Mouse (Mus musculus): ENCODE measurements around the gene Syt1. TPM values are rescaled to one million over a fixed set of nuclear protein-coding genes. Genes with fewer than 3 reads are reported as not detected.

Syt1 gene
- polyA plus RNA-seq, 1 experiment from 2014 or later = 0.07 TPM

GRCm38 (mm10) chr10:108504128-108504870 lies 506.5 kb downstream of the Syt1 start:
- DNase-seq (no peak), ATAC-seq (no peak)
- no peak overlapping the region for H3K27ac ChIP-seq (ENCODE audit: low read depth)
- peak overlapping the region; percentile 53 for H3K4me2 ChIP-seq (ENCODE audit: low read depth, low read length)
- TF ChIP-seq CTCF (IDR thresholded peaks at IDR 0.05; ENCODE audit: low read depth) (no peak), EP300 (IDR thresholded peaks at IDR 0.05; ENCODE audit: low read depth) (no peak)
- H3K4me3 ChIP-seq (ENCODE audit: low read depth, low read length) = no peak overlapping the region
- H3K27me3 ChIP-seq (ENCODE audit: insufficient read depth, low read length) = no peaks in the 10 kb centered on the region
- no peaks in the 10 kb centered on the region for H3K9me3 ChIP-seq (ENCODE audit: low read length)
- no peak overlapping the region for H3K9ac ChIP-seq (replicated peaks)
- H3K36me3 ChIP-seq (replicated peaks; ENCODE audit: insufficient read depth, low read length) = no peaks in the 10 kb centered on the region
- WGBS (ENCODE audit: insufficient replicate concordance) = 69% methylated on average over 21 of the region's 21 CpGs
- H3K4me1 ChIP-seq (ENCODE audit: insufficient read depth) = peaks cover 3% of the 10 kb centered on the region; the same call in 1 of the 2 replicates

- Histone ChIP-seq H3K36me3 (replicated peaks; ENCODE audit: insufficient read depth, low read length) (no peaks in the 10 kb centered on the region), H3K27ac (ENCODE audit: low read depth) (no peak overlapping the region), H3K4me1 (ENCODE audit: insufficient read depth) (no peaks in the 10 kb centered on the region), H3K27me3 (ENCODE audit: insufficient read depth, low read length) (no peaks in the 10 kb centered on the region), H3K9ac (replicated peaks) (no peak overlapping the region), H3K4me2 (ENCODE audit: low read depth, low read length) (no peak overlapping the region), H3K9me3 (ENCODE audit: low read length) (peaks cover 7% of the 10 kb centered on the region; the same call in 1 of the 2 replicates), H3K4me3 (ENCODE audit: low read depth, low read length) (no peak overlapping the region)
- no peak for ATAC-seq
- no peak for DNase-seq
- WGBS (ENCODE audit: insufficient replicate concordance) = 35% methylated on average over 7 of the region's 7 CpGs
- no peak for TF ChIP-seq EP300 (IDR thresholded peaks at IDR 0.05; ENCODE audit: low read depth)
- no peak for TF ChIP-seq CTCF (IDR thresholded peaks at IDR 0.05; ENCODE audit: low read depth)
Measured at GRCm38 (mm10) chr10:108490231-108490630, 520.6 kb downstream of the Syt1 start.

GRCm38 (mm10) chr10:108483991-108484390 lies 526.8 kb downstream of the Syt1 start:
- Histone ChIP-seq H3K9me3 (ENCODE audit: low read length) (no peaks in the 10 kb centered on the region), H3K36me3 (replicated peaks; ENCODE audit: insufficient read depth, low read length) (no peaks in the 10 kb centered on the region), H3K9ac (replicated peaks) (no peak overlapping the region), H3K4me3 (ENCODE audit: low read depth, low read length) (no peak overlapping the region), H3K4me1 (ENCODE audit: insufficient read depth) (no peaks in the 10 kb centered on the region), H3K27me3 (ENCODE audit: insufficient read depth, low read length) (no peaks in the 10 kb centered on the region), H3K27ac (ENCODE audit: low read depth) (no peak overlapping the region), H3K4me2 (ENCODE audit: low read depth, low read length) (no peak overlapping the region)
- WGBS (ENCODE audit: insufficient replicate concordance) = 77% methylated on average over 10 of the region's 10 CpGs
- ATAC-seq (no peak), DNase-seq (no peak)
- no peak for TF ChIP-seq CTCF (IDR thresholded peaks at IDR 0.05; ENCODE audit: low read depth)
- TF ChIP-seq EP300 (IDR thresholded peaks at IDR 0.05; ENCODE audit: low read depth) = no peak

GRCm38 (mm10) chr10:108480146-108480850 lies 530.5 kb downstream of the Syt1 start:
- Histone ChIP-seq H3K27me3 (ENCODE audit: insufficient read depth, low read length) (no peaks in the 10 kb centered on the region), H3K9me3 (ENCODE audit: low read length) (no peaks in the 10 kb centered on the region), H3K9ac (replicated peaks) (no peak overlapping the region), H3K27ac (ENCODE audit: low read depth) (no peak overlapping the region), H3K4me1 (ENCODE audit: insufficient read depth) (no peaks in the 10 kb centered on the region), H3K4me2 (ENCODE audit: low read depth, low read length) (no peak overlapping the region), H3K4me3 (ENCODE audit: low read depth, low read length) (no peak overlapping the region), H3K36me3 (replicated peaks; ENCODE audit: insufficient read depth, low read length) (no peaks in the 10 kb centered on the region)
- DNase-seq (no peak), ATAC-seq (no peak)
- WGBS (ENCODE audit: insufficient replicate concordance) = 82% methylated on average over 11 of the region's 11 CpGs
- TF ChIP-seq CTCF (IDR thresholded peaks at IDR 0.05; ENCODE audit: low read depth) (no peak), EP300 (IDR thresholded peaks at IDR 0.05; ENCODE audit: low read depth) (no peak)

- Histone ChIP-seq H3K27me3 (ENCODE audit: insufficient read depth, low read length) (no peaks in the 10 kb centered on the region), H3K36me3 (replicated peaks; ENCODE audit: insufficient read depth, low read length) (no peaks in the 10 kb centered on the region), H3K27ac (ENCODE audit: low read depth) (no peak overlapping the region), H3K4me2 (ENCODE audit: low read depth, low read length) (no peak overlapping the region), H3K4me3 (ENCODE audit: low read depth, low read length) (no peak overlapping the region), H3K4me1 (ENCODE audit: insufficient read depth) (no peaks in the 10 kb centered on the region), H3K9ac (replicated peaks) (no peak overlapping the region), H3K9me3 (ENCODE audit: low read length) (no peaks in the 10 kb centered on the region)
- TF ChIP-seq CTCF (IDR thresholded peaks at IDR 0.05; ENCODE audit: low read depth) (no peak), EP300 (IDR thresholded peaks at IDR 0.05; ENCODE audit: low read depth) (no peak)
- DNase-seq (no peak), ATAC-seq (no peak)
- 59% methylated on average over 6 of the region's 6 CpGs for WGBS (ENCODE audit: insufficient replicate concordance)
Measured at GRCm38 (mm10) chr10:108470319-108470955, 540.3 kb downstream of the Syt1 start.

GRCm38 (mm10) chr10:108466539-108466938 lies 544.2 kb downstream of the Syt1 start:
- Histone ChIP-seq H3K36me3 (replicated peaks; ENCODE audit: insufficient read depth, low read length) (no peaks in the 10 kb centered on the region), H3K9me3 (ENCODE audit: low read length) (no peaks in the 10 kb centered on the region), H3K4me3 (ENCODE audit: low read depth, low read length) (no peak overlapping the region), H3K27me3 (ENCODE audit: insufficient read depth, low read length) (no peaks in the 10 kb centered on the region), H3K9ac (replicated peaks) (no peak overlapping the region), H3K4me2 (ENCODE audit: low read depth, low read length) (no peak overlapping the region), H3K4me1 (ENCODE audit: insufficient read depth) (no peaks in the 10 kb centered on the region), H3K27ac (ENCODE audit: low read depth) (no peak overlapping the region)
- no peak for DNase-seq
- ATAC-seq = no peak
- TF ChIP-seq EP300 (IDR thresholded peaks at IDR 0.05; ENCODE audit: low read depth) (no peak), CTCF (IDR thresholded peaks at IDR 0.05; ENCODE audit: low read depth) (no peak)
- 57% methylated on average over 8 of the region's 8 CpGs for WGBS (ENCODE audit: insufficient replicate concordance)
